Mouse (Mus musculus): ENCODE measurements around the gene Rtl5. TPM values are rescaled to one million over a fixed set of nuclear protein-coding genes. Genes with fewer than 3 reads are reported as not detected.
"Not testable (repeated sequence)": the region's sequence is repeated elsewhere in the genome, so short reads cannot be mapped to it uniquely, and the experiment has no call there.

Gene Rtl5
- 6.1 and 8.9 TPM in 2 replicates for total RNA-seq (2021)
- long read RNA-seq, full-length matches to known transcripts = 2 of 2 reads
- long read RNA-seq, partial matches to known transcripts = 0 of 2 reads
- long read RNA-seq, other reads (novel, unspliced or antisense) = 0 of 2 reads

DNA sequence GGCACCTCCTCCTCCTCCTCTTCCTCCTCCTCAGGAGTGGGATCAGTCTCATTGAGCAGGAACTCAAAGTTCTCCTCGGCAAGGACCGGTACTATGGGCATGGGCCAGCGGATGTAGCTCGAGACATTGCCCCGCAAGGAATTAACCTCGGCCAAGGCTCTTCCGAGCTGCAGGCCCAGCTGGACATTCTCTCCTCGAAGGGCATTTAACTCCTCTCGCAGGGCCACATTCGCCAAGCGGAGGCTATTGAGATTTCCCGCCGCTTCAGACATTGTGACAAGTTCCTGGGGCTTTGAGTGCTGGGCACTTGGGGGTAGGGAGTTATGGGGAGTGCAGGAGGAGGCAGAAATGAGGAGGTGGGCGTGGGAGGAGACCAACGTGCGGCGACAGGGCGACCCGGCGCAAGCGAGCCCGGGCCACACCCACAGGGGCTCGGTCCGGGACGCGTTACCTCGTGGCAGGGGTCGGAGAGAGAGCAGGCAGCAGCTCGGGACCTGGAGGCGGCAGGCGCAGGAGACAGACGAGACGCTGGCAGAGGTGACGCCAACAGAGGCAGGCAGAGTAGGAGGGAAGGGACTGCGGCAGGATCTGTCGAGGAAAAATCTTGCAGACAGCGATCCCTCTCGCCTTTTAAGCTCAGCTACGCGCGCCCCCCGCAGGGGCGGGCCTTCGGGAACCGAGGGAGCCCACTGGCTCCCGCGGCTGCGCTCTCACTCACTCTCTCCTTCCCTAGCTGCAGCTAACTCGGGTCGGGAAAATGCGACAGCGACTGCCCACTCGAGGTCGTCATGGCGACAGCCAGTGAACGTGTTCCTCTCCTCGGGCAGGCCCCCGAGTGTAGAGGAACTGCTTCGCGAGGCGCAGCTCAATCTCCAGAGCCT is at the start of gene Rtl5:
Gene Rtl5 (minus strand): TSS at position 714 of the 881 bp plus-strand sequence.
- peak; percentile 78 for DNase-seq

GRCm38 (mm10) chrX:102119042-102119864 is 48.1 kb upstream of the Rtl5 start, which contains the start of gene Pin4:
Gene Pin4, plus strand, starts transcription at chrX:102119447.
- DNase-seq = peak; percentile 90

DNA sequence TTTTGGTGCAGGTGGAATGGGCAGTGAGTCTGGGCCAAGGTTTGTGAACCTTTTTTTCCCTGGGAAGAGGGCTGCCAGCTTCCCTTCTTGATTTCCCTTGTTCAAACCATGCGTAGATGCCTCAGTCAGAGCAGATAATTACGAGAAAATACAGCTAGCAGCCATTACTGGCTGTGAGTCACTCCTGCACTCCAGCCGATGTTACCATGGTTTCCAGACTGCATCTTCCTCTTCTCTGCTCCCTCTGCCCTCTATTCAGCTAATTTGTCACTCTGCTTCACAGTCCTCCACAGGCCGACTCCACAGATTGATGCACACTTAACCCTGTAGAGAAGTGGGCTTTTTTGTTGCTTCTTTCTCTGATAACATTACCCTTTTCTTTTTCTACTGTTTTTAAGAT is 44.6 kb upstream of the Rtl5 start:
- no peak for DNase-seq

DNA sequence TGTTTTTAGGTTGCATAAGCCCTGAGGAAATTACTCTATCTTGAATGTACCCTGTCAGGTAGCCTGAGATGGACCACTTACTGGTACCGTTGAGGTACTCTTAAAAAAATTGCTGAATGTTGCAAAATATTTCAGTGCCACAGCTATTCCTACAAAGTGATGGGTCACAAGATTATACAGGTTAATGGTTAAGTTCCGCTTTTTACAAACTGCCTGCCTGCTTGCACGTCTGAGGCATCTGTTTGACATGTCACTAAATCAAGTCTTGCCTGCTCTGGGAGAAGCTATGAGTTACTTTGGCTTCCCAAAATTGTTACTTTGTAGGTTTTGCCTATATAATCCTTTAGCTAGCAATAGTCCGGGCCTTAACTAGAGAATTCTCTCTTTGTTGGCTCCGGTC is 38.2 kb upstream of the Rtl5 start:
- not testable (repeated sequence) for DNase-seq

DNA sequence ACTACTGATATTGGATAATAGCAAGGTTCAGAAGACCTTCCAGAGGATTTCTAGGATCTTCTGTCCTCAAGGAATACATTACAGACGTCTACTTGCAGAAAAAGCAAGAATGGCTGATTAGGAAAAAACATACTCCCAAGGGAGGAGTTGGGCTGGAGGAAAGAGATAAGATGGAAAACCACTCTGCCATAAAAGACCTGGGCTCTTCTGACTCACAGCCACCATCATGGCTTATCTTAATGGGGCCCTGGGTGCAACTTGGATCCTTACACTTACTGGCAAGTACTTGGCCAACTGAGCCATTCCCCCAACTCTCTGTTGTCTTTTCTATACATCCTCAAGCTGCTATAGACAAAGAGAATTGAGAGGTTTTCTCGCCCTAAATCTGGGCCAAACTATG is 32.7 kb upstream of the Rtl5 start:
- not testable (repeated sequence) for DNase-seq

GRCm38 (mm10) chrX:102101886-102102285 is 30.8 kb upstream of the Rtl5 start:
- DNase-seq = no peak

- no peak for DNase-seq
These were observed 23.3 kb upstream of the Rtl5 start for GRCm38 (mm10) chrX:102094381-102094904.

- no peak for DNase-seq
These were observed 19.5 kb upstream of the Rtl5 start for GRCm38 (mm10) chrX:102090605-102091004.

GRCm38 (mm10) chrX:102085798-102086443 is 14.8 kb upstream of the Rtl5 start:
- DNase-seq = no peak

GRCm38 (mm10) chrX:102082340-102082739 is 11.2 kb upstream of the Rtl5 start:
- no peak for DNase-seq

- DNase-seq = no peak
These were observed 10.6 kb upstream of the Rtl5 start for GRCm38 (mm10) chrX:102081573-102082279.

- DNase-seq = no peak
These were observed 10.0 kb upstream of the Rtl5 start for GRCm38 (mm10) chrX:102081076-102081475.

DNA sequence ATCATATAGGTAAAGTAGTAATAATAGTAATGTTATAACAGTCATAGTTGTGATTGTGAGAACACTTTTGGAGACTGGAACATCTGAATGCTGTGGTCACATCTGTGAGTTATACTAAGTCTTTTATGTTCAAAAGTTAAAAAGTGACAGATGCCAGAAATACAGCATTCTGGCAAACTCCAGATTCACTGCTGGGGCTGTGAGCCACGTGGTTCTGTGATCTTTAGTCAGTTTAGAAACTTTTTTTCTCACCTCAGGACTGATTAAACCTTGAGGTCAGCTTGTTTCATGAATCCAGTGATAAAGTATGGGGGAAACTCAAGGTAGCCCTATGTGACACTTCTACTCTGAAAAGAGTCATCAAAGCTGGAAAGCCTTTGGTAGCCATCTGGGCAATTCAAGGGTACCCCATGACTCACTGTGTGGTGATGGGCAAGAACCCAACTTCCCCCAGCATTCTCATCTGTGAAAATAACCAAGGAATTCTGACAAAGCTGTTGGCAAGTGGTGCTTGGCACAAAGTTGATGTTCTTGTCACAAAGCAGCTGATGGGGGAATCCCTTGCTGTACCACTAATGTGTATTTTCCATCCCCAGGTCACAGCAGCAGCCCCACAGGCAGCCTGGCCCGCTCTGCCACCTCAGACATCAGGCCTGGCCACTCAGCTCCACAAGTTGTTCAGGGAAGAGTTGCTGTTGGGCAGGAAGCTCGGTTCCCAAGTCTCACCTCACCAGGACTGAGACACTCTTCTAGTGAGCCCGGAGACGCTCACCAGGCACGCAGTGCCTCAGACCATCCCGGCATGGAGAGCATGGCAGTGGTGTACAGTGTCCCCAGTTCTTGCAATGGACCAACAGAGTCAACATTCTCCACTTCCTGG is 6.0 kb upstream of the Rtl5 start:
- DNase-seq = no peak

DNA sequence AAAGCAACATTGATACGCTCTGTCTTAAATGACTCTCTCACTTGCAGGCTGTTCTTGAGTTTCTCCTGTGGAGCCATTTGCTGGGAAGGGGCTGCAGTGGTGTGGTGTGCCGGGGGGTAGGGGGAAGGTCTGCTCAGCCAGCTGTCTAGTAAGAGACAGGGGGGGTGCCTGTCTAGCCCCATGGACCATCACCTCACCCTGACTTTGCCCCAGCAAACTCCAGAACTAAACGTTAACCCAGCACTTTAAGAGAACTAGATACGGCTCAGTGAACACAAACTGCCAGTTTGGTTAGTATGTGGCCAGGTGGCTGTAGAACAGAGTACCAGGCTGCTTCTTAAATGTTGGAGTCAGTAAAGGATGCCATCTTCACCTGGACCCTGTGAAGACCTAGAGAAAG is 4.1 kb upstream of the Rtl5 start:
- DNase-seq = no peak

- DNase-seq = no peak
These were observed 3.3 kb upstream of the Rtl5 start for GRCm38 (mm10) chrX:102074435-102074834.

GRCm38 (mm10) chrX:102073605-102074325 is 2.7 kb upstream of the Rtl5 start:
- no peak for DNase-seq

- no peak for DNase-seq
These were observed 413 bp upstream of the Rtl5 start for GRCm38 (mm10) chrX:102071517-102071916.

GRCm38 (mm10) chrX:102068811-102069540 is 2.1 kb downstream of the Rtl5 start:
- DNase-seq = no peak

GRCm38 (mm10) chrX:102067118-102067517 is 4.0 kb downstream of the Rtl5 start:
- no peak for DNase-seq

Data from adrenal gland, postnatal 25 days (tissue).